Mouse (Mus musculus) natural killer cell, adult 2 months (primary cell): Measurements from ENCODE around the gene Stxbp2.

Experiments
- DNase-seq, 2 experiments: peaks; one replicate each; pipeline ENCODE4 v3.0.0; 2022; ENCODE audit warnings: low spot score in 2 of 2

The Stxbp2 gene

DNA sequence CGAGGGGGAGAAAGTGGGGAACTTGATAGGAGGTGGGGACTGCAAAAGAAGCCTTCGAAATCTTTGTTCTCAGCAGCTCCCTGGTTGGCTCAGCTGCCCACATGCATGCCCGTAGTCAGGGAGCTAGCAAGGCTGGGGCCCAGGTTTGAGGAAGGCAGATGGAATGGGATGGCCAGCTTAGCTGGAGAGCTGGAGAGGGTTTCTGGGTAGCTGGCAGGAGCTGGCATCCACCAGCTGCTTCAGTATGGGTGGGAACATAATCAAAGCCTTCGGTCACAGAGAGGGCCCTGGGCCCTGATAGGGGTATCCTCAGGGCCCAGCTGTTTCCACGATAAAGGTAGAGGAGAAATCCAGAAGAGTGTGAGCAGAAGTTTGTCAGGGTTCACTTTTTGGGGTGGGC lies 51.7 kb downstream of the Stxbp2 start:
- DNase-seq, result no peak

DNA sequence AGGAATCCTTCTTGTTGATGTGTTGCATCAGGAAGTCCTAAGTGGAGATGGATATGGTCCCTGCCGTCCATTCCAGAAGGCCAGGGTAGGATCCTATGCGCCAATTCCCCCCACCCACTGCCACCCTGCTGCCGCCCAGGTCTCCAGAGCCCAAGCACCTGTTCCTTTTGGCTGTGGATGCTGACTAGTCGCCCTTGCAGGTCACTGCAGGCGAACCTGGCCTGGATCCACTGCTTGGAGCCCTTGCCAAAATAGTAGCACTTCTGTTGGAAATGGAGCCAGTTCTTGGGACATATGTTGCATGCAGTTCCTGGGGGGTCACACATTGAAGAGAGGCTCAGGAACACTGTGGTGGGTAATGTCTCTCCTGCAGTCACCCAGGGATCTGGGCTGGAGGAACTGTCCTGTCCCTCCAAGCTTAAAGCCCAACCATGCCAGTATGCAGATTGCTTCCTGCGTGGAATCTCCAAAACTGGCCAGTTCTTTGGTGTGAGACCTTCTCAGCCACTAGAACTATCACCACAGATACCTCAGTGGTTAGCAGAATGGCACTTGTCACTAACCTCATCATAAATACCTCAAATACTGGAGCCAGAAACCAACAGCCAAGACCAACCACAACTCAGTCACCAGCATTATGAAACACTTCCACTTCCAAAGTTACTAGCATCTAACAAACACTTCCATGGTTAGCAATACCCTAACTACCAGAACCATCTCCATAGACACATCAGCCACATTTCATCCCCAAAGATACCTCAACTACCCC lies 52.8 kb downstream of the Stxbp2 start:
- no peak for DNase-seq

- no peak for DNase-seq
These were observed 53.8 kb downstream of the Stxbp2 start for GRCm38 (mm10) chr8:3684530-3684929.

- DNase-seq, result no peak
These were observed 54.7 kb downstream of the Stxbp2 start for GRCm38 (mm10) chr8:3685422-3685821.

DNA sequence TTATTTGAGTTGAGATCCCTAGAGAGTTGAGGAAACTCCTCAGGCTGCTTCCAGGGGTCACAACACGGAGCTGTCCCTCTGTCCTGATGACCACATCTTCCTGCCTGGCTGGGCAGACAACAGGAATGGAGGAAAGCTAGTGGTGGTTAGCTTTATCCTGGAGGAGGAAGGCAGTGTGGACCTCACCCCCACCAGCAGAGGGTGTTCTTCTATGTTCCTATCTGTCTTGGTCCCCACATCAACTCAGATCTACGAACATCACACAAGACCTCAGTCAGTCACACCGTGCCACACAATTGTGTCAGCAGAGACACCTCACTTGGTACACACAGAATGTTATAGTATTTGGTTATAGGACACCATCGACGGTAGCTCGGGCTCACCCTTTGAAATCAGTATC lies 56.8 kb downstream of the Stxbp2 start:
- DNase-seq, result no peak

DNA sequence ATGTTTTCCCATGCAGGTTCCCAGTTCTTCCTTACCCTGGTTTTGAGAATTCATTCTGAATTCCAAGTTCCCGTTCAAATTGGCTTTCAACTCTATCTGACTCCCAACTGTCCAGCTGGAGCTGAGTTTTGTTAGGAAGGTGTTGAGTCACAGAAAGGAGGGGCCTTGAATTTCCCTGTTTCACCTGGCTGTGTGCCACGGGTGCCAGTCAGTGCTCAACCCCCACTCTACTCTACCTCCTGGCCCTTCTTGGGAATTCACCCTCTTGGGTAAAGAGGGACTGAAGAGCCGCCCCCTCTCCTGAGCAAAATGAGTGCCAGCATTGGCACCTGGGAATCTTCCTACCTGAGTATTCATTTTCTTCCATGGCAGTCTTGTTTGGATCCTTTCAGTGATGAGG lies 60.0 kb downstream of the Stxbp2 start:
- DNase-seq, result no peak
